Mouse (Mus musculus): ENCODE data around the gene Pnpla3. TPM values are rescaled to one million over a fixed set of nuclear protein-coding genes. Genes with fewer than 3 reads are reported as not detected.

The Pnpla3 gene
- polyA plus RNA-seq, 1 experiment from 2014 or later, result 0.49 TPM

DNA sequence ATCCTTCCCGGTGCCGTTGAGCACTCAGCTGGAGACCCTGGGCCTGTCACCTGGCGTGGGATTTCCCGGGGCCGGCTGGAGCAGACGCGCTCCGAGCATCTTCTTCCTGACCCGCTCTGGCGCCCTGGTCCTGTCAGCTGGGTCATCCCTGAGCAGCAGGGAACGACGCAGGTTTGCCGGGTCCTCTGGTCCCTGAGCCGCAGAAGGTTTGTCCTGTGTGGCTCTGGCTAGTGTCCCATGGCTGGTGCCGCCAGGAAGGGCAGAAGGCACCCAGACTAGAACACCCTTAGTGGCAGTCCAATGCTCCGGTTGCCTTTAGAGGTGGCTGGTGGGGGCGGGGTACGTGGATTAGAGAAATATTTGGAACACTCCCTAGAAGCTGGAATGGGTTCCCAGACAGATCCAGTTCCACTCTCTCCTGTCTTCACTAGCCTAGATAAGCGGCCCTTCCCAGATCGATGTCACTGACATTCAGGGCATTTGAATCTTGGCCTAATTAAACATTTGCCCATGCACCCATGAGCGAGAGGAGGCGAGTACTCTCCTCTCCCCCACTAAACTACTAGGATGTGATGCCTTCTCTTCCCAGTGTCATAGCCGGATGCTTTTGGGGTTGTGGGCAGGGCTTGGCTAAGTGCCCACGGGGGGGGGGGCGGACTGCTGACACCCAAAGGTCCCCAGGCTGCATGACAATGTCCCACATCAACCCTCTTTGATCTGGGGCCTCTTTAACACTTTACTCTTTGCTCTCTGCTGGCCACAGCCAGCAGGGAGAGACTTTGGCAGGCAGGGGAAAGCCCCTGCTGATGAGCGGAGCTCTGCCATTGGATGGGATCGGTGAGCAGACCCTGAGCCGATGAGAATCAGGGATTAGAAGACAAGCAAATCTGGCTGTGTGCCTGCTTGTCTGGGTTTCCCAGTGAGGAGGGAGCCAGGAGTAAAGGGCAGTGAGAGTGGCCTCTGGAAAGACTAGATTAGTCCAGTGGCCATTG is 829 bp downstream of the Pnpla3 start:
- 2% methylated on average over 28 of the region's 28 CpGs for WGBS
- Histone ChIP-seq H3K4me1 (ENCODE audit: insufficient read depth, low read depth, low read length) (no peaks in the 10 kb centered on the region), H3K9ac (replicated peaks; ENCODE audit: low read depth) (no peak overlapping the region), H3K36me3 (ENCODE audit: insufficient read depth, low read length) (no peaks in the 10 kb centered on the region), H3K9me3 (ENCODE audit: low read length) (no peaks in the 10 kb centered on the region), H3K27ac (ENCODE audit: low read length) (no peak overlapping the region), H3K27me3 (replicated peaks; ENCODE audit: insufficient read depth, low read length) (no peaks in the 10 kb centered on the region), H3K4me2 (replicated peaks; ENCODE audit: low read depth, low read length) (peak overlapping the region; percentile 54), H3K4me3 (ENCODE audit: low read depth, low read length) (peak overlapping the region; percentile 28)
- ATAC-seq (peak; percentile 47), DNase-seq (ENCODE audit: low spot score) (peak; percentile 39)
- TF ChIP-seq CTCF (IDR thresholded peaks at IDR 0.05) (no peak), EP300 (IDR thresholded peaks at IDR 0.05) (no peak)

DNA sequence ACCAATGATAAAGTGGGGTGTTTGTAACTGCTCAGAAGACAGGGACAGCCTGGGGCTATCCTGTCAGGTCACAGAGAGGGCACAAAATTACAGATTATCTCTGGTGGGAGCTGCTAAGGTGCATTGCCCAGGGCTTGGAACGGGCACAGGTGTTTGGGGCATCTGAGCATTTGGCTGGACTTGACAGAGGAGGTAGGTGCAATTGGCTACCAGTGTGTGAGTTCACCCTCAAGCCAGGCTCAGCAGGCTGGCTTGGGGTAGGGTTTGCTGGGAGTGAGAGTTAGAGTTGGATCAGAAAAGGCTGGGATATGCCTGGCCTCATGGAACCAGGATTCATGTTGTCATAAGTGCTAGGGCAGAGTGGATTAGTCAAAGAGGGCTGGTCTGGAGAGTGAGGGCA is 1.9 kb downstream of the Pnpla3 start:
- Histone ChIP-seq H3K4me2 (replicated peaks; ENCODE audit: low read depth, low read length) (no peak overlapping the region), H3K4me1 (ENCODE audit: insufficient read depth, low read depth, low read length) (no peaks in the 10 kb centered on the region), H3K4me3 (ENCODE audit: low read depth, low read length) (no peak overlapping the region), H3K27me3 (replicated peaks; ENCODE audit: insufficient read depth, low read length) (no peaks in the 10 kb centered on the region), H3K9ac (replicated peaks; ENCODE audit: low read depth) (no peak overlapping the region), H3K9me3 (ENCODE audit: low read length) (no peaks in the 10 kb centered on the region), H3K27ac (ENCODE audit: low read length) (no peak overlapping the region), H3K36me3 (ENCODE audit: insufficient read depth, low read length) (no peaks in the 10 kb centered on the region)
- ATAC-seq (no peak), DNase-seq (ENCODE audit: low spot score) (no peak)
- TF ChIP-seq EP300 (IDR thresholded peaks at IDR 0.05) (no peak), CTCF (IDR thresholded peaks at IDR 0.05) (no peak)
- 71% methylated on average over 1 of the region's 1 CpGs for WGBS

- Histone ChIP-seq H3K27me3 (replicated peaks; ENCODE audit: insufficient read depth, low read length) (no peaks in the 10 kb centered on the region), H3K27ac (ENCODE audit: low read length) (no peak overlapping the region), H3K36me3 (ENCODE audit: insufficient read depth, low read length) (no peaks in the 10 kb centered on the region), H3K4me3 (ENCODE audit: low read depth, low read length) (no peak overlapping the region), H3K4me2 (replicated peaks; ENCODE audit: low read depth, low read length) (no peak overlapping the region), H3K9ac (replicated peaks; ENCODE audit: low read depth) (no peak overlapping the region), H3K9me3 (ENCODE audit: low read length) (no peaks in the 10 kb centered on the region), H3K4me1 (ENCODE audit: insufficient read depth, low read depth, low read length) (no peaks in the 10 kb centered on the region)
- TF ChIP-seq EP300 (IDR thresholded peaks at IDR 0.05), result no peak
- TF ChIP-seq CTCF (IDR thresholded peaks at IDR 0.05), result no peak
- 73% methylated on average over 7 of the region's 7 CpGs for WGBS
- no peak for DNase-seq (ENCODE audit: low spot score)
- no peak for ATAC-seq
Measured at GRCm38 (mm10) chr15:84171166-84171565, 3.5 kb downstream of the Pnpla3 start.

DNA sequence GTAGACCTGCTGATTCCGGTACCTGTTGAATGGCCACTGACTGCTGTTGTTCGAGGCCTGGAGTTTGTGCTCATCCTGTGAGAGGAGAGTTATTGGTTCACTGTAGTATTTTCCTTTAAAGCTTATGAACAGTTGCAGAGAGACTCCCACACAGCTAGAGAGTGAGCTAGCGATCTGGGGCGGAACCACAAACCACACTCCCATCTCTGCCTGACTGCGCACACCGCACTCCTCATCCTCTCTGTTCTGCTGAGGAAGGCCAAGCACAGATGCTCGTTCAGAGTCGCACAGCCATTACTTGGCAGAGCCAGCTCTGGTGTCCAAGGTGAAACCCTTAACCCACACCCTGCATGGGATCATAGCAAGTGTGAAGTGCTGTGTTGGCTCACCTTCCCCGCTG is 11.1 kb downstream of the Pnpla3 start:
- no peaks in the 10 kb centered on the region for H3K27me3 ChIP-seq (replicated peaks; ENCODE audit: insufficient read depth, low read length)
- DNase-seq (ENCODE audit: low spot score) (no peak), ATAC-seq (no peak)
- no peaks in the 10 kb centered on the region for H3K36me3 ChIP-seq (ENCODE audit: insufficient read depth, low read length)
- WGBS, result 92% methylated on average over 9 of the region's 9 CpGs
- no peak overlapping the region for H3K4me2 ChIP-seq (replicated peaks; ENCODE audit: low read depth, low read length)
- no peak overlapping the region for H3K4me3 ChIP-seq (ENCODE audit: low read depth, low read length)
- H3K9me3 ChIP-seq (ENCODE audit: low read length), result no peaks in the 10 kb centered on the region
- no peak overlapping the region for H3K27ac ChIP-seq (ENCODE audit: low read length)
- TF ChIP-seq EP300 (IDR thresholded peaks at IDR 0.05) (no peak), CTCF (IDR thresholded peaks at IDR 0.05) (no peak)
- H3K4me1 ChIP-seq (ENCODE audit: insufficient read depth, low read depth, low read length), result no peaks in the 10 kb centered on the region
- no peak overlapping the region for H3K9ac ChIP-seq (replicated peaks; ENCODE audit: low read depth)

GRCm38 (mm10) chr15:84182000-84182399 is 14.4 kb downstream of the Pnpla3 start:
- Histone ChIP-seq H3K27ac (ENCODE audit: low read length) (no peak overlapping the region), H3K36me3 (ENCODE audit: insufficient read depth, low read length) (no peaks in the 10 kb centered on the region), H3K4me2 (replicated peaks; ENCODE audit: low read depth, low read length) (no peak overlapping the region), H3K4me3 (ENCODE audit: low read depth, low read length) (no peak overlapping the region), H3K9ac (replicated peaks; ENCODE audit: low read depth) (no peak overlapping the region), H3K27me3 (replicated peaks; ENCODE audit: insufficient read depth, low read length) (no peaks in the 10 kb centered on the region), H3K4me1 (ENCODE audit: insufficient read depth, low read depth, low read length) (no peaks in the 10 kb centered on the region), H3K9me3 (ENCODE audit: low read length) (no peaks in the 10 kb centered on the region)
- DNase-seq (ENCODE audit: low spot score) (no peak), ATAC-seq (no peak)
- no peak for TF ChIP-seq CTCF (IDR thresholded peaks at IDR 0.05)
- no peak for TF ChIP-seq EP300 (IDR thresholded peaks at IDR 0.05)
- 64% methylated on average over 6 of the region's 6 CpGs for WGBS

DNA sequence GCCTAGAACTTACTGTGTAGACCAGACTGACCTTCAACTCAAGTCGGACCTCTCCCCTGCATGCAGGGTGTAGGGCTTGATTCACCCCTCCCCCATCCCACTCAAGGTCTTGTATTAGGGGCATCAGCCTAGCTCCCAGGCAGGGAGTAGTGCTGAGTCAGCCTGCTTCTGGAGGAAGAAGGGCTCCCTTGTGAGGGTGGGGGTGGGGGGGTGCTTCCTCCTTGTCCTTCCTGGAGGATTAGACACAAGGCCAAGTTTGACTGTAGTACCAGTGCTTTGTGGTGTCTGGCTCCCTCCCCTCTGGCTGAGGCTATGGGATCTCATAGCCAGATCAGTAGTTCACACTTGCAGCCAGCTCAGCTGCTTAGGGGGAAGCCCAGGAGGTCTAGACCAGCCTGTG is 16.3 kb downstream of the Pnpla3 start:
- H3K4me1 ChIP-seq (ENCODE audit: insufficient read depth, low read depth, low read length), result no peaks in the 10 kb centered on the region
- no peaks in the 10 kb centered on the region for H3K36me3 ChIP-seq (ENCODE audit: insufficient read depth, low read length)
- H3K4me3 ChIP-seq (ENCODE audit: low read depth, low read length), result no peak overlapping the region
- no peak overlapping the region for H3K4me2 ChIP-seq (replicated peaks; ENCODE audit: low read depth, low read length)
- TF ChIP-seq EP300 (IDR thresholded peaks at IDR 0.05) (no peak), CTCF (IDR thresholded peaks at IDR 0.05) (no peak)
- whole genome bisulfite sequencing, result 21% methylated on average over 1 of the region's 1 CpGs
- ATAC-seq, result peak; percentile 55
- H3K27ac ChIP-seq (ENCODE audit: low read length), result no peak overlapping the region
- no peaks in the 10 kb centered on the region for H3K9me3 ChIP-seq (ENCODE audit: low read length)
- no peak for DNase-seq (ENCODE audit: low spot score)
- no peaks in the 10 kb centered on the region for H3K27me3 ChIP-seq (replicated peaks; ENCODE audit: insufficient read depth, low read length)
- no peak overlapping the region for H3K9ac ChIP-seq (replicated peaks; ENCODE audit: low read depth)
